Mouse (Mus musculus) forebrain, embryonic 14.5 days (tissue): ENCODE measurements at regions not wholly inside any gene's neighbourhood (a gene's known extent, or its start where the extent isn't known, plus 50 kb on each side); places are given as distances from the start of the nearest gene placed in this dataset.

Source experiments
- ATAC-seq: fragments of 200-750 bp; cut with Nextera tagmentation; 2 replicates; pipeline ENCODE4 v1.8.0; 2017; ENCODE audit warnings: mild to moderate bottlenecking, moderate library complexity
- DNase-seq: peaks from one replicate; pipeline ENCODE4 v3.0.0-alpha.2; 2015; ENCODE audit warnings: low spot score
- H3K27ac ChIP-seq: fragments of 300-500 bp; sonication (generic); 2 replicates; pipeline ENCODE4 v1.5.1; 2014; ENCODE audit warnings: low read depth, mild to moderate bottlenecking, control low read depth, low read length, moderate library complexity
- H3K27me3 ChIP-seq: fragments of 300-500 bp; sonication (generic); replicated peaks from 2 replicates; pipeline ENCODE4 v1.6.1; 2014; ENCODE audit warnings: low read length, control low read depth, mixed read lengths; ENCODE audit not compliant: control insufficient read depth, insufficient read depth
- H3K36me3 ChIP-seq: fragments of 300-500 bp; sonication (generic); 2 replicates; pipeline ENCODE4 v1.6.1; 2014; ENCODE audit warnings: low read length, control low read depth; ENCODE audit not compliant: control insufficient read depth, insufficient read depth
- H3K4me1 ChIP-seq: fragments of 300-500 bp; sonication (generic); 2 replicates; pipeline ENCODE4 v1.6.1; 2014; ENCODE audit warnings: antibody characterized with exemption, low read length, control low read depth; ENCODE audit not compliant: control insufficient read depth, insufficient read depth
- H3K4me2 ChIP-seq: fragments of 300-500 bp; sonication (generic); 2 replicates; pipeline ENCODE4 v1.6.1; 2014; ENCODE audit warnings: mild to moderate bottlenecking, control low read depth, low read length
- H3K4me3 ChIP-seq: fragments of 300-500 bp; sonication (generic); 2 replicates; pipeline ENCODE4 v1.5.1; 2014; ENCODE audit warnings: low read depth, low read length, control low read depth
- H3K9ac ChIP-seq: fragments of 300-500 bp; sonication (generic); 2 replicates; pipeline ENCODE4 v1.6.1; 2014; ENCODE audit warnings: mild to moderate bottlenecking, low read length, control low read depth, moderate library complexity
- H3K9me3 ChIP-seq: fragments of 300-500 bp; sonication (generic); replicated peaks from 2 replicates; pipeline ENCODE4 v1.6.1; 2016; ENCODE audit warnings: low read length, control low read depth, mixed read lengths; ENCODE audit not compliant: control insufficient read depth
- WGBS: fragments of 180-500 bp; shearing (Covaris S2); extraction: QIAGEN DNeasy Blood & Tissue Kit; methylation state at CpG from one replicate; pipeline ENCODE4 v1.1.7; 2014; 5-methylcytosine and 5-hydroxymethylcytosine counted together

GRCm38 (mm10) chr10:104592009-104592603 lies 398.3 kb downstream of the Gm4340 start:
- WGBS, result 84% methylated on average over 3 of the region's 3 CpGs
- H3K9me3 ChIP-seq, result no peaks in the 10 kb centered on the region
- H3K36me3 ChIP-seq, result no peaks in the 10 kb centered on the region
- no peak overlapping the region for H3K9ac ChIP-seq
- no peak overlapping the region for H3K4me3 ChIP-seq
- no peaks in the 10 kb centered on the region for H3K4me1 ChIP-seq
- no peak for ATAC-seq
- no peak overlapping the region for H3K4me2 ChIP-seq
- no peak overlapping the region for H3K27ac ChIP-seq
- DNase-seq, result no peak
- H3K27me3 ChIP-seq, result no peaks in the 10 kb centered on the region

DNA sequence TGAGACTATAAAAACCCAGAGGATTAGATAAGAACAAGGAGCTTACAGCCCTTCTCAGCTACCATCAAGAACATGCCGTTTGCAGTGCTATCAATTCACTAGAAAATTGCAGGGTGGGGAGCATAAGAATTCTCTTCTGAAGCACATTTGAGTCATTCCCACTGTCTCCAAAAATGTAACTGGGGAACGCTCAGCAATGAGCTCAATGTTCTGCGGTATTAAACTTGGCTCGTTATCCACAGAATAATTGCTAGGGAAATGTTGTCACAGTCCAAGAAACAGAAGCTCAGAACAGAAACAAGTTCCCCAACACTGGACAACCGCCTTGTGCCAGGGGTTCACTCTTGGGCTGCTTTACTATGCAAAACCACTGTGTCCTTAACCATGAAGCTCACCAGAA lies 402.1 kb downstream of the Gm4340 start:
- H3K4me3 ChIP-seq, result no peak overlapping the region
- no peak overlapping the region for H3K4me2 ChIP-seq
- H3K36me3 ChIP-seq, result no peaks in the 10 kb centered on the region
- H3K9ac ChIP-seq, result no peak overlapping the region
- no peaks in the 10 kb centered on the region for H3K4me1 ChIP-seq
- H3K27me3 ChIP-seq, result no peaks in the 10 kb centered on the region
- H3K9me3 ChIP-seq, result no peaks in the 10 kb centered on the region
- H3K27ac ChIP-seq, result no peak overlapping the region
- WGBS, result 48% methylated on average over 5 of the region's 5 CpGs
- no peak for ATAC-seq
- DNase-seq, result no peak

DNA sequence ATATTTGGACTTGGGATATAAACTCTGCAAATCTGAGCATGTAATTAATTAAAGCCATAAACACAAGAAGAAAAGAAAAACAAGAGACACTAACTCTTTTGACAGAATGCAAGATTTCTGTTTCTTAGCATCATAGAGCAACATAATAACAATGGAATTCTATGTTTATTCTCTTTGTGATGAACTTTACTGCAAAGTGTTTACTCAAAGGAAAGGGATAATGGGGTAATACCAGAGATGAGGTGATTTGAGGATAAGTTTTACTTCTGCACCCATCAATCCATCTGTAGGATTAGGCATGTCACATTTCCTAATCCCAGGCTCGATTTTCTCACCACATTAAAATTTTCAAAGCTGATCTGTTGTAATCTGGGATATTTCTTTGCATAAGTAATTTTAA lies 433.8 kb downstream of the Gm4340 start:
- DNase-seq, result no peak
- no peak for ATAC-seq
- WGBS, result 63% methylated on average over 1 of the region's 1 CpGs

DNA sequence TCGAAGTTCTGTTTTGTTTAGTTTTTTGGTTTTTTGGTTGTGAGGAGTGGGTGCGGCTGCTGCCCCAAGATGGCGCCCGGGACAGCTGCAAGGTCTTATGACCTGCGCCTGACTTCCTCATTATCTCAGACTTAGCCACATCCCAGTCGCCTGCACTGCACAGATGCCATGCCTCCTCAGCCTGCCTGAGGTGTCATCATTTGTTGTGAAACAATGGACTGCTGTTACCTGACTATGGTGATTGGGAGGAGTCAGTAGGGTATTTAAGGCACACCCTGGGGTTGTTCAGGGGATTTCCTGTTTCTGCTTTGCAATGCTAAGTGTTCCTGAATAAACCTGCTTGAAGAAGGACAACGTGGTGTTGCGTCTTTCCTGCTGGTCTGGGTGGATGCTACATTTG lies 457.2 kb downstream of the Gm4340 start:
- H3K36me3 ChIP-seq, result no peaks in the 10 kb centered on the region
- H3K4me1 ChIP-seq, result no peaks in the 10 kb centered on the region
- DNase-seq, result no peak
- H3K4me2 ChIP-seq, result no peak overlapping the region
- no peak overlapping the region for H3K4me3 ChIP-seq
- no peak overlapping the region for H3K27ac ChIP-seq
- WGBS, result 87% methylated on average over 8 of the region's 8 CpGs
- no peak for ATAC-seq
- no peaks in the 10 kb centered on the region for H3K9me3 ChIP-seq
- no peak overlapping the region for H3K9ac ChIP-seq
- H3K27me3 ChIP-seq, result no peaks in the 10 kb centered on the region

More for the DNA sequence above, 433.8 kb downstream of the Gm4340 start:
- Histone ChIP-seq H3K4me3 (no peak overlapping the region), H3K9ac (no peak overlapping the region), H3K4me2 (no peak overlapping the region), H3K27ac (no peak overlapping the region), H3K4me1 (no peaks in the 10 kb centered on the region), H3K27me3 (no peaks in the 10 kb centered on the region), H3K9me3 (no peaks in the 10 kb centered on the region), H3K36me3 (no peaks in the 10 kb centered on the region)

GRCm38 (mm10) chr10:104660298-104660697 lies 466.5 kb downstream of the Gm4340 start:
- H3K4me2 ChIP-seq, result no peak overlapping the region
- no peak overlapping the region for H3K4me3 ChIP-seq
- no peaks in the 10 kb centered on the region for H3K27me3 ChIP-seq
- ATAC-seq (no peak), DNase-seq (no peak)
- no peaks in the 10 kb centered on the region for H3K9me3 ChIP-seq
- no peaks in the 10 kb centered on the region for H3K4me1 ChIP-seq
- WGBS, result 81% methylated on average over 7 of the region's 7 CpGs
- H3K9ac ChIP-seq, result no peak overlapping the region
- H3K36me3 ChIP-seq, result no peaks in the 10 kb centered on the region
- H3K27ac ChIP-seq, result no peak overlapping the region

DNA sequence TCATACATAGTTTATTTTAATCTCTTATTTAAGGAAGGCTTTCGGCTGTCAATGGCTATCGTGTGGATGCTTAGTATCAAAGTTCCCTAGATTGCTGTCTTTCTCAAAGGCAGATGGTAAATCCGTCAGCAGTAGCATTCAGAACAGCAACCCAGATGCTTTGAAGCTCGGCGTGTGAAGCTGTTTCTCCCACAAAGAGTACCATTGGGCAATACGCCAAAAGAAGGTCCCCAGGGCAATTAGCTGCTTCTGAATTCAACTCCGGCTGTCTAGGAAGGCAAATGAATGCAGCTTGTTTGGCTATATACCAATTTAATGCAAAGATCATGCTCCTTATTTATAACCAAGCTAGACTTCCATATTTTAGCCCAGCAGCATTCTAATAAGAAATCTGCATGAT lies 467.8 kb downstream of the Gm4340 start:
- DNase-seq (peak; percentile 95), ATAC-seq (peak; percentile 93)
- Histone ChIP-seq H3K4me1 (no peaks in the 10 kb centered on the region), H3K9me3 (no peaks in the 10 kb centered on the region), H3K4me3 (no peak overlapping the region), H3K27me3 (no peaks in the 10 kb centered on the region), H3K36me3 (no peaks in the 10 kb centered on the region), H3K4me2 (no peak overlapping the region), H3K9ac (no peak overlapping the region), H3K27ac (no peak overlapping the region)
- 11% methylated on average over 7 of the region's 7 CpGs for WGBS

DNA sequence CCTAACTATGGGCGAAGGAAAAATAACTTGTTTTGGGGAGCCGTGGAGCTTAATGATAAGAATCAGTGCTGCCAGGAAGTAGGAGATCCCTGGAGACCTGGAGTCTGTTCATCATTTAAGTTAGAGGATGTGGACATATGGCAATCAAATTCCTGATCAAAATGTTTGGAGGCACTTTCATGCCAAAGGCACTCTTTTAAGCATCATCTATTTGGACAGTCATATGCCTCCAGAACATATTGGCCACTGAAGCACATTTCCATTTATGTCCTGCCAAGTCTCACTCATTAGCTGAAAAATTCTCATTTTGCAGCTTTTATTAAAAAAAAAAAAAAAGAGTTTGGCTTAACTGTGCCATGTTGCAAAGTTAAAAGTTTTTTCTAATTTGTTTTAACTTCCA lies 474.4 kb downstream of the Gm4340 start:
- Histone ChIP-seq H3K27ac (no peak overlapping the region), H3K4me3 (no peak overlapping the region), H3K9me3 (no peaks in the 10 kb centered on the region), H3K4me2 (no peak overlapping the region), H3K9ac (no peak overlapping the region), H3K36me3 (no peaks in the 10 kb centered on the region), H3K27me3 (no peaks in the 10 kb centered on the region), H3K4me1 (no peaks in the 10 kb centered on the region)
- DNase-seq (peak; percentile 50), ATAC-seq (peak; percentile 48; the same call in 1 of the 2 replicates)
- 76% methylated on average over 2 of the region's 2 CpGs for WGBS

DNA sequence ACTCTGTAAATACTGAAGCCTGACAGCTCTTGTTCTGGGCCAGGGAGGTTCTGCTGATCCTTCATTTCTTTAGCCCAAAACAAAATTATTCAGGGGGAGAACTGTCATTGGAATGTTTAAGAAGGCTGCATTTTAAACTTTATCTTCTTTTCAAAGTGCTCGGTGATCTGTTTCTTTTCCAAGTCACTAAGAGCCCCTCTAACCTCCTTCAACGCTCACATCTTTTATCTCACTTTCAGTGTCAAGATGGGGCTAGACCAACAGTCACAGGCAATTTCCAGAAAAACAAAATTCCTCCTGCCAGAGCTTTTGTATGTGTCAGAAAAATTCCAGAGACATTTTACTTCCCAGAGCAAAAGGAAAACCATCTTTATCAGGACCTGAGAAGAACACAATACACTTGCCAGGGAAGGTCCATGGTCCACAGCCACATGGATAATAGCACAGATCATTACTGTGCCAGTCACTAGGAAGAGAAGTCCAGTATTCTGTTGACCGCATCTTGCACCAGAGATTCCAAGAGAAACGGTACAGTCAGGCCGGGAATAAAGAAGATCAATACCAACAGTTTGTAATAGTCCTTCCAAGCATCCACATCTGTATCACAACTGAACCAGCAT lies 491.0 kb downstream of the Gm4340 start:
- H3K27ac ChIP-seq, result no peak overlapping the region
- no peak overlapping the region for H3K9ac ChIP-seq
- ATAC-seq, result no peak
- H3K36me3 ChIP-seq, result no peaks in the 10 kb centered on the region
- WGBS, result 90% methylated on average over 5 of the region's 5 CpGs
- no peak for DNase-seq
- H3K9me3 ChIP-seq, result no peaks in the 10 kb centered on the region
- H3K4me3 ChIP-seq, result no peak overlapping the region
- H3K4me2 ChIP-seq, result no peak overlapping the region
- no peaks in the 10 kb centered on the region for H3K27me3 ChIP-seq
- H3K4me1 ChIP-seq, result no peaks in the 10 kb centered on the region

DNA sequence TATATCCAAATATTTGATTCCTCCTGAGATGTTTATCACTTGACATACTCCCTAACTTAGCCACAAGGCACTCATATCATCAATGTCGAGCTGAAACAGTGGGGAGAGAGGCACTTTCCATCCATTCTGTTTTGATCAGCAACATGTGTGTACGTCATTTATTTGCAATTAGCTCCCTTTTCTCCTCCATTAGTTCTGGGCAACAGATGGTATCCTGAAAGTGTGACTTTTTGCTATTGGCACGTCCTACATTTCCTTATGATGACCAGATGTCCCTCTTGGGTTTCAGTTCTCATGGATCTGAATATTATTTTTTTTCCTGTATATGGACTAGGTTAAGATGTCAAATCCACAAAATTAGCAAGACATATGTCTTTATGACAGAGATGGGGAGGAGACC lies 492.0 kb downstream of the Gm4340 start:
- no peak overlapping the region for H3K9ac ChIP-seq
- WGBS, result 43% methylated on average over 3 of the region's 3 CpGs
- H3K9me3 ChIP-seq, result no peaks in the 10 kb centered on the region
- H3K27me3 ChIP-seq, result no peaks in the 10 kb centered on the region
- no peaks in the 10 kb centered on the region for H3K36me3 ChIP-seq
- H3K27ac ChIP-seq, result no peak overlapping the region
- H3K4me3 ChIP-seq, result no peak overlapping the region
- ATAC-seq (peak; percentile 71), DNase-seq (peak; percentile 84)
- no peaks in the 10 kb centered on the region for H3K4me1 ChIP-seq
- no peak overlapping the region for H3K4me2 ChIP-seq
